Mouse (Mus musculus): ENCODE data around the gene Zfp365.

- TF ChIP-seq CTCF (IDR thresholded peaks at IDR 0.05; ENCODE audit: borderline replicate concordance, insufficient read depth, low read length) (no peak), POLR2A (IDR thresholded peaks at IDR 0.05; ENCODE audit: low read depth, low read length) (no peak)
Observed at GRCm38 (mm10) chr10:67921777-67922176, 9.3 kb upstream of the Zfp365 start.

Measured in embryonic fibroblast, embryonic 13.5 days (primary cell).